ENCODE assay signal across 8 mouse cellular contexts in the genomic region with DNA sequence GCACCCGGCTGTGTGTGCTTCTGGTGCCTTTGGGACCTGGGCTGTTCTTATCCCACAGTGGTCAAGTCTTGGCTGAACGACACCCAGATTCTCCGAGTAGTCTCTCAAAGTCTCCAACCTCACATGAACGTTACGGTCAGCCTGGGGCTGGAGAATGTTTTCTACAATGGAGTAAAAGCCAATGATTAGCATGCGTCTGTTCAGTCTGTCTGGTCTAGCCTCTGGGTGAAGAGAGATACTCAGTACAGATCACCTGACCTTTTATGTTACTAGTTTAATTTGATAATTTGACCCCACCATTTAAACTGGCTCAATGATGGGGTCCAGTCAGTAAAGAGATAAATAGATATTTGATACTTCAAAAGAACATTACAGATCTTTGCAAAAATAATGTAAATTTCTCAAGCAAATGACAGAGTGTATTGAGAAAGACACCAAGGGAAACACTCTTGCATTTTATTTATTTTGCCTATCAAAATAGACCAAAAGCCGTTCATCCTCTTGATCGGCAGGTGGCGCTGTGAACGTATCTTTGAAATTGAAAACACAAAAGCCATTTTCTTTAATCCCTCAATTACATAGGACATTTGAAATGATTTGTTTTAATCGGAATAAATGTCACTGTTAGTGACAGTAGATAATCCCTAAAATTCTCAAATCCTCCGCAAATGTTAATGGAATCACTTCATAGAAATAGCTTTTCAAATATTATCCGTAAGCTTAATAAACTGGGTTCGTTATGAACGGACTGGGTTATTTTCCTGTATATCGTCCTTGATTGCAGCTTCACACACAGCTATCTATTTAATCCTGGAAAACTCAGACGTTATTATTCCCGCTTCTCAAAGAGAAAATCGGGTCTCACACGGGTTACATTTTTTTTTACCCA. TPM values are rescaled to one million over a fixed set of nuclear protein-coding genes. Genes with fewer than 3 reads are reported as not detected.
A peak's percentile ranks its signal among the peaks of the same experiment; 100 is the strongest.
DNase-seq lines count a peak whose midpoint lies in the region; ATAC-seq and TF ChIP-seq lines count a peak whose summit lies in the region.

No protein-coding gene starts in this region.

- no peak for ATAC-seq in Patski

- H3K27me3 ChIP-seq in Patski (no peaks in the 10 kb centered on the region), myocyte (ENCODE audit: control insufficient read depth, insufficient read depth, insufficient read length) (no peaks in the 10 kb centered on the region)
- H3K27me3 ChIP-seq in heart, adult 2 months (ENCODE audit: control insufficient read depth, insufficient read depth, low read length) = no peaks in the 10 kb centered on the region
- no peaks in the 10 kb centered on the region for H3K27me3 ChIP-seq in liver, adult 2 months (ENCODE audit: control insufficient read depth, insufficient read depth, low read length)

- no peak for TF ChIP-seq EP300 in heart, adult 2 months (IDR thresholded peaks at IDR 0.05; ENCODE audit: insufficient read depth, low read depth, low read length)

- POLR2A ChIA-PET in Patski (lab: Charles Lee) = no interaction called here

- CTCF ChIA-PET in Patski (lab: Charles Lee) = interaction anchor here (1.0 to 1.2 kb wide), 4 partner anchors 14 to 102 kb away, joined by 3 to 4 read pairs (median 4); no protein-coding TSS in a partner anchor

- peak overlapping the region; percentile 45; the same call in 1 of the 2 replicates for H3K9ac ChIP-seq in heart, adult 2 months (ENCODE audit: low read depth, low read length)
- no peak overlapping the region for H3K9ac ChIP-seq in liver, adult 2 months (ENCODE audit: low read depth, low read length)

- 24% methylated on average over 20 of the region's 20 CpGs for WGBS in heart, adult 2 months
- 33% methylated on average over 20 of the region's 20 CpGs for WGBS in liver, adult 2 months

- intact Hi-C loops in heart, adult 2 months (cut with DNase I) = loop anchor here (1.0 to 10.0 kb wide), 5 partner anchors 100 to 776 kb away; no protein-coding TSS in a partner anchor

- no peak overlapping the region; the same call in 1 of the 2 replicates for H3K27ac ChIP-seq in heart, adult 2 months
- H3K27ac ChIP-seq in liver, adult 2 months (replicated peaks; ENCODE audit: insufficient read depth, low read depth, low read length) = no peak overlapping the region

- H3K4me3 ChIP-seq in heart, adult 2 months = peak overlapping the region; percentile 42
- H3K4me3 ChIP-seq in liver, adult 2 months (ENCODE audit: insufficient read depth, low read depth, low read length) = peak overlapping the region; percentile 38; the same call in 1 of the 2 replicates
- H3K4me3 ChIP-seq in myocyte = no peak overlapping the region

- in situ Hi-C loops in Patski (cut with MboI; ENCODE audit: low pct_unique_long_range_greater_than_20kb) = loop anchor here (10.0 kb wide), 1 partner anchor 779 kb away; no protein-coding TSS in a partner anchor

- peak overlapping the region; percentile 46 for H3K4me2 ChIP-seq in myocyte (ENCODE audit: low read depth)

- TF ChIP-seq CTCF in Patski (IDR thresholded peaks at IDR 0.05) = peak; percentile 35
- peak; percentile 87 for TF ChIP-seq CTCF in heart, adult 2 months (IDR thresholded peaks at IDR 0.05)
- TF ChIP-seq CTCF in liver, adult 2 months (IDR thresholded peaks at IDR 0.05; ENCODE audit: low read depth, low read length) = 0 out of 2 replicates have a peak, but pooled peaks have one; percentile 17

- TF ChIP-seq POLR2A in heart, adult 2 months (IDR thresholded peaks at IDR 0.05; ENCODE audit: insufficient read depth, low read depth, low read length) = no peak
- no peak for TF ChIP-seq POLR2A in liver, adult 2 months (IDR thresholded peaks at IDR 0.05; ENCODE audit: extremely low read depth, insufficient read depth, low read length)
- TF ChIP-seq POLR2A in myocyte (IDR thresholded peaks at IDR 0.05; ENCODE audit: insufficient read length, low read depth) = no peak

- H3K4me1 ChIP-seq in heart, adult 2 months (ENCODE audit: control insufficient read depth, insufficient read depth, low read length) = no peaks in the 10 kb centered on the region; the same call in 1 of the 2 replicates
- no peaks in the 10 kb centered on the region for H3K4me1 ChIP-seq in liver, adult 2 months (ENCODE audit: control insufficient read depth, insufficient read depth, low read length)

- no peak overlapping the region for H3ac ChIP-seq in myocyte (ENCODE audit: control insufficient read depth, insufficient read length)

- H3K79me2 ChIP-seq in heart, adult 2 months (replicated peaks; ENCODE audit: control insufficient read depth, insufficient read depth, low read length) = no peaks in the 10 kb centered on the region
- H3K79me2 ChIP-seq in liver, adult 2 months (ENCODE audit: control insufficient read depth, insufficient read depth, low read length) = no peaks in the 10 kb centered on the region
- H3K79me2 ChIP-seq in myocyte (ENCODE audit: control insufficient read depth, insufficient read depth) = no peaks in the 10 kb centered on the region

- no peaks in the 10 kb centered on the region for H3K36me3 ChIP-seq in heart, adult 2 months (ENCODE audit: control insufficient read depth, insufficient read depth, low read length)
- H3K36me3 ChIP-seq in liver, adult 2 months (ENCODE audit: control insufficient read depth, insufficient read depth, low read length) = no peaks in the 10 kb centered on the region
- H3K36me3 ChIP-seq in myocyte (ENCODE audit: control insufficient read depth, insufficient read depth) = no peaks in the 10 kb centered on the region

- DNase-seq in 3T3-L1 (ENCODE audit: low read depth, low spot score) (peak; percentile 79), Patski (ENCODE audit: low read depth, low spot score) (no peak)
- peak; percentile 50 to 61 for DNase-seq in cerebellum, postnatal 4 days (ENCODE audit: low spot score in 2 of 2)
- DNase-seq in heart, adult 2 months = peak; percentile 30 to 70
- DNase-seq in kidney, adult 8-10 months = peak; percentile 17 to 59
- peak; percentile 41 for DNase-seq in liver, adult 2 months (ENCODE audit: extremely low read depth, low read depth, low spot score)
- peak; percentile 62 for DNase-seq in telencephalon, adult 2 months (ENCODE audit: low read depth, low spot score)

TF ChIP-seq in myocyte, 11 proteins besides CTCF, POLR2A, EP300 and RAD21:
- no peak for TF ChIP-seq MYOD1 (IDR thresholded peaks at IDR 0.05; ENCODE audit: control insufficient read depth in 1 of 3, insufficient read length in 2 of 3, low read depth in 2 of 3)
- no peak for TF ChIP-seq SRF (IDR thresholded peaks at IDR 0.05; ENCODE audit: control insufficient read depth, insufficient read length, low read depth)
- TF ChIP-seq TCF3 (IDR thresholded peaks at IDR 0.05; ENCODE audit: insufficient read length, low read depth) = no peak
- no peak for TF ChIP-seq CEBPB (IDR thresholded peaks at IDR 0.05; ENCODE audit: insufficient read depth, poor library complexity, severe bottlenecking)
- TF ChIP-seq POLR2AphosphoS2 (IDR thresholded peaks at IDR 0.05; ENCODE audit: insufficient read length, low read depth) = no peak
- TF ChIP-seq TCF12 (IDR thresholded peaks at IDR 0.05; ENCODE audit: insufficient read depth, poor library complexity, severe bottlenecking) = no peak

RNA-seq across cellular contexts. Expression of gene Agr3, which starts 29.3 kb away (rescaled TPM):
- polyA plus RNA-seq in Patski (2021) (not detected), myocyte (2012; fragmentation: generic; extraction: Trizol) (not detected)
- not detected for total RNA-seq in heart, adult 2 months (2021)
- polyA plus RNA-seq in heart, adult 2 months (2012; rRNA removed) = 0.37 TPM in 1 of 2 replicates, not detected in the other
- not detected in 2 replicates for total RNA-seq in liver, adult 2 months (2014; rRNA removed)
- polyA plus RNA-seq in liver, adult 2 months (2012; rRNA removed) = not detected in 2 replicates

Comparison
In these comparisons a context has a peak if more than half of its experiments do, and no peak if none do; other contexts are left out.
1. CTCF ChIP-seq: peak in every context shown above with its lines; median percentile 87 in heart, adult 2 months; 35 in Patski; 17 in liver, adult 2 months.